Mouse (Mus musculus): ENCODE measurements around the gene Lrrc28. TPM values are rescaled to one million over a fixed set of nuclear protein-coding genes. Genes with fewer than 3 reads are reported as not detected.
A peak's percentile ranks its signal among the peaks of the same experiment; 100 is the strongest.

The Lrrc28 gene
- total and polyA plus RNA-seq, 3 experiments: 8.9 to 41.2 (median 16.6) TPM

- H3K4me1 ChIP-seq (ENCODE audit: insufficient read depth, low read depth, low read length): peaks cover 5% of the 10 kb centered on the region
- ATAC-seq (ENCODE audit: extremely low read depth, insufficient number of reproducible peaks, low FRiP score, poor library complexity, severe bottlenecking) (peak; percentile 40), DNase-seq (ENCODE audit: low spot score) (peak; percentile 3)
- H3K9me3 ChIP-seq (replicated peaks): no peaks in the 10 kb centered on the region
- H3K36me3 ChIP-seq (replicated peaks): peaks cover 9% of the 10 kb centered on the region
- no peak overlapping the region for H3K4me3 ChIP-seq (ENCODE audit: low read depth, low read length)
- no peaks in the 10 kb centered on the region for H3K27me3 ChIP-seq (ENCODE audit: insufficient read depth, low read length)
- no peak for TF ChIP-seq TAL1 (conservative IDR thresholded peaks at IDR 0.05; ENCODE audit: low read depth, low read length)
- TF ChIP-seq CTCF (IDR thresholded peaks at IDR 0.05; ENCODE audit: low read depth, low read length): no peak
- TF ChIP-seq GATA2 (IDR thresholded peaks at IDR 0.05; ENCODE audit: borderline replicate concordance, low read depth, low read length): no peak
- no peak for TF ChIP-seq POLR2AphosphoS5 (IDR thresholded peaks at IDR 0.05; ENCODE audit: insufficient replicate concordance, low read depth, low read length)
These were observed 98.8 kb downstream of the Lrrc28 start for GRCm38 (mm10) chr7:67546282-67546681.

- TF ChIP-seq CTCF (IDR thresholded peaks at IDR 0.05; ENCODE audit: low read depth, low read length) (no peak), GATA2 (IDR thresholded peaks at IDR 0.05; ENCODE audit: borderline replicate concordance, low read depth, low read length) (no peak), TAL1 (conservative IDR thresholded peaks at IDR 0.05; ENCODE audit: low read depth, low read length) (no peak), POLR2AphosphoS5 (IDR thresholded peaks at IDR 0.05; ENCODE audit: insufficient replicate concordance, low read depth, low read length) (no peak), GATA1 (IDR thresholded peaks at IDR 0.05; ENCODE audit: borderline replicate concordance, low read length) (no peak)
- no peak for DNase-seq (ENCODE audit: low spot score)
- Histone ChIP-seq H3K9me3 (replicated peaks) (no peaks in the 10 kb centered on the region), H3K36me3 (replicated peaks) (peaks cover 9% of the 10 kb centered on the region), H3K4me3 (ENCODE audit: low read depth, low read length) (no peak overlapping the region), H3K4me1 (ENCODE audit: insufficient read depth, low read depth, low read length) (peaks cover 5% of the 10 kb centered on the region), H3K27me3 (ENCODE audit: insufficient read depth, low read length) (no peaks in the 10 kb centered on the region)
- no peak for ATAC-seq (ENCODE audit: extremely low read depth, insufficient number of reproducible peaks, low FRiP score, poor library complexity, severe bottlenecking)
These were observed 100.5 kb downstream of the Lrrc28 start for GRCm38 (mm10) chr7:67544586-67544985.

GRCm38 (mm10) chr7:67543641-67544040, 101.4 kb downstream of the Lrrc28 start:
- DNase-seq (ENCODE audit: low spot score) (no peak), ATAC-seq (ENCODE audit: extremely low read depth, insufficient number of reproducible peaks, low FRiP score, poor library complexity, severe bottlenecking) (no peak)
- Histone ChIP-seq H3K4me3 (ENCODE audit: low read depth, low read length) (no peak overlapping the region), H3K36me3 (replicated peaks) (peaks cover 9% of the 10 kb centered on the region), H3K27me3 (ENCODE audit: insufficient read depth, low read length) (no peaks in the 10 kb centered on the region), H3K4me1 (ENCODE audit: insufficient read depth, low read depth, low read length) (peaks cover 5% of the 10 kb centered on the region), H3K9me3 (replicated peaks) (no peaks in the 10 kb centered on the region)
- no peak for TF ChIP-seq GATA2 (IDR thresholded peaks at IDR 0.05; ENCODE audit: borderline replicate concordance, low read depth, low read length)
- no peak for TF ChIP-seq TAL1 (conservative IDR thresholded peaks at IDR 0.05; ENCODE audit: low read depth, low read length)
- TF ChIP-seq GATA1 (IDR thresholded peaks at IDR 0.05; ENCODE audit: borderline replicate concordance, low read length): no peak

GRCm38 (mm10) chr7:67536588-67537372, 108.3 kb downstream of the Lrrc28 start:
- H3K36me3 ChIP-seq (replicated peaks): no peaks in the 10 kb centered on the region
- no peaks in the 10 kb centered on the region for H3K9me3 ChIP-seq (replicated peaks)
- no peak overlapping the region for H3K4me3 ChIP-seq (ENCODE audit: low read depth, low read length)
- TF ChIP-seq POLR2AphosphoS5 (IDR thresholded peaks at IDR 0.05; ENCODE audit: insufficient replicate concordance, low read depth, low read length) (no peak), GATA2 (IDR thresholded peaks at IDR 0.05; ENCODE audit: borderline replicate concordance, low read depth, low read length) (no peak), CTCF (IDR thresholded peaks at IDR 0.05; ENCODE audit: low read depth, low read length) (no peak)
- ATAC-seq (ENCODE audit: extremely low read depth, insufficient number of reproducible peaks, low FRiP score, poor library complexity, severe bottlenecking) (no peak), DNase-seq (ENCODE audit: low spot score) (no peak)
- H3K27me3 ChIP-seq (ENCODE audit: insufficient read depth, low read length): no peaks in the 10 kb centered on the region
- H3K4me1 ChIP-seq (ENCODE audit: insufficient read depth, low read depth, low read length): no peaks in the 10 kb centered on the region

GRCm38 (mm10) chr7:67535941-67536340, 109.1 kb downstream of the Lrrc28 start:
- Histone ChIP-seq H3K4me1 (ENCODE audit: insufficient read depth, low read depth, low read length) (no peaks in the 10 kb centered on the region), H3K9me3 (replicated peaks) (no peaks in the 10 kb centered on the region), H3K27me3 (ENCODE audit: insufficient read depth, low read length) (no peaks in the 10 kb centered on the region), H3K36me3 (replicated peaks) (peaks cover 3% of the 10 kb centered on the region), H3K4me3 (ENCODE audit: low read depth, low read length) (no peak overlapping the region)
- TF ChIP-seq POLR2AphosphoS5 (IDR thresholded peaks at IDR 0.05; ENCODE audit: insufficient replicate concordance, low read depth, low read length) (no peak), GATA2 (IDR thresholded peaks at IDR 0.05; ENCODE audit: borderline replicate concordance, low read depth, low read length) (no peak), GATA1 (IDR thresholded peaks at IDR 0.05; ENCODE audit: borderline replicate concordance, low read length) (no peak), TAL1 (conservative IDR thresholded peaks at IDR 0.05; ENCODE audit: low read depth, low read length) (no peak), CTCF (IDR thresholded peaks at IDR 0.05; ENCODE audit: low read depth, low read length) (no peak)
- DNase-seq (ENCODE audit: low spot score): no peak
- ATAC-seq (ENCODE audit: extremely low read depth, insufficient number of reproducible peaks, low FRiP score, poor library complexity, severe bottlenecking): no peak

- DNase-seq (ENCODE audit: low spot score) (no peak), ATAC-seq (ENCODE audit: extremely low read depth, insufficient number of reproducible peaks, low FRiP score, poor library complexity, severe bottlenecking) (no peak)
- Histone ChIP-seq H3K36me3 (replicated peaks) (peaks cover 25% of the 10 kb centered on the region), H3K4me3 (ENCODE audit: low read depth, low read length) (no peak overlapping the region), H3K9me3 (replicated peaks) (no peaks in the 10 kb centered on the region), H3K4me1 (ENCODE audit: insufficient read depth, low read depth, low read length) (no peaks in the 10 kb centered on the region), H3K27me3 (ENCODE audit: insufficient read depth, low read length) (no peaks in the 10 kb centered on the region)
- TF ChIP-seq GATA1 (IDR thresholded peaks at IDR 0.05; ENCODE audit: borderline replicate concordance, low read length): no peak
- TF ChIP-seq CTCF (IDR thresholded peaks at IDR 0.05; ENCODE audit: low read depth, low read length): no peak
- TF ChIP-seq GATA2 (IDR thresholded peaks at IDR 0.05; ENCODE audit: borderline replicate concordance, low read depth, low read length): no peak
- TF ChIP-seq TAL1 (conservative IDR thresholded peaks at IDR 0.05; ENCODE audit: low read depth, low read length): no peak
- TF ChIP-seq POLR2AphosphoS5 (IDR thresholded peaks at IDR 0.05; ENCODE audit: insufficient replicate concordance, low read depth, low read length): no peak
These were observed 114.1 kb downstream of the Lrrc28 start for GRCm38 (mm10) chr7:67530981-67531380.
